Mouse (Mus musculus): ENCODE data around the gene Nmt1.

DNA sequence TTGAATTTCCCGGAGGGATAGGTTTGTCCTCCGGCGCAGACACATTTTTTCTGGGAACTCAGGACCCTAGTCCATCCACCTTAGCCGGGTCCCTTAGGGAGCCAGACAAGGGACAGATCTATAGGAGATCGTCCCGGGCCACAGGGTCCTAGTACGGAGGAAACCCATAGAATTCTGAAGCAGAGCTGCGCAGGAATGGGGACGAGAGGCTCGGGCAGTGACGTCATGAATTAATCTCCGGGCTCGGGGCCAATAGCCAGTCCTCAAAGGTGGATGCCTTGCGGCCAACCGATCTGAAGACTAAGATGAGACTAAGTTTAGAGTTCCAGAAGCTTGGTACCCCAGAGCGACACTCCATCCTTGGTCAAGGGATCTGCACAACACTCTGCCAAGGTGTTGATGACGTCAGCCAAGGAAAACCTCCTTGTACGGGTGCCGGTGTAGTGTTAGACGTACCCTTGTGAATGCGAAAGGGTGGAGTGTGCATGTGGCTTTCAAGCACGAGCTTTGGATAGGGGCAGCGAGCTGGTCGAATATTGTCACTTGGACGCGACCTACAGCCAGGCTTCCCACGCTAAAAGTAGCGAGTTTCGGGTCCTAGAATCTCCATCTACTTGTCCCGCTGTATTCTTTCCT, 74.0 kb downstream of the Nmt1 start:
- peak in 1 of 3 experiments; percentile 2; a peak in 1 of 6 replicates for TF ChIP-seq CTCF (IDR thresholded peaks at IDR 0.05 in 2 of 3, conservative IDR thresholded peaks at IDR 0.05 in 1 of 3; ENCODE audit: control insufficient read depth in 1 of 3, insufficient read depth in 1 of 3, low read depth in 2 of 3, low read length in 3 of 3, poor library complexity in 1 of 3, severe bottlenecking in 1 of 3)
- no peak for TF ChIP-seq ZC3H11A (IDR thresholded peaks at IDR 0.05; ENCODE audit: low read depth, low read length)
- TF ChIP-seq POLR2A (IDR thresholded peaks at IDR 0.05; ENCODE audit: control insufficient read depth in 1 of 2, insufficient read depth in 1 of 2, low read depth in 1 of 2, low read length in 2 of 2, poor library complexity in 1 of 2) = peak in 1 of 2 experiments; percentile 10; a peak in 1 of 4 replicates
- TF ChIP-seq HCFC1 (IDR thresholded peaks at IDR 0.05; ENCODE audit: low read depth, low read length) = peak; percentile 77
- 0 out of 2 replicates have a peak, but pooled peaks have one; percentile 23 for TF ChIP-seq TCF12 (IDR thresholded peaks at IDR 0.05; ENCODE audit: low read depth, low read length)
- TF ChIP-seq CHD2 (IDR thresholded peaks at IDR 0.05; ENCODE audit: low read length) = no peak
- no peak for TF ChIP-seq POLR2AphosphoS2 (IDR thresholded peaks at IDR 0.05; ENCODE audit: low read length)
- TF ChIP-seq EP300 (IDR thresholded peaks at IDR 0.05; ENCODE audit: low read depth in 1 of 2, low read length in 2 of 2) = no peak; a peak in 1 of 4 replicates
- no peak for TF ChIP-seq RCOR1 (IDR thresholded peaks at IDR 0.05; ENCODE audit: low read depth, low read length)
- no peak for TF ChIP-seq POLR2AphosphoS5 (IDR thresholded peaks at IDR 0.05; ENCODE audit: borderline replicate concordance, low read depth, low read length)

Measured in MEL (cell line).